Mouse (Mus musculus) cerebellum, postnatal 36 days (tissue): ENCODE measurements around the gene Dync2li1.

Experiments used
- DNase-seq, 2 experiments: peaks; one replicate each; pipeline ENCODE4 v3.0.0; 2021 to 2022; ENCODE audit warnings: mixed read lengths in 2 of 2

The Dync2li1 gene

DNA sequence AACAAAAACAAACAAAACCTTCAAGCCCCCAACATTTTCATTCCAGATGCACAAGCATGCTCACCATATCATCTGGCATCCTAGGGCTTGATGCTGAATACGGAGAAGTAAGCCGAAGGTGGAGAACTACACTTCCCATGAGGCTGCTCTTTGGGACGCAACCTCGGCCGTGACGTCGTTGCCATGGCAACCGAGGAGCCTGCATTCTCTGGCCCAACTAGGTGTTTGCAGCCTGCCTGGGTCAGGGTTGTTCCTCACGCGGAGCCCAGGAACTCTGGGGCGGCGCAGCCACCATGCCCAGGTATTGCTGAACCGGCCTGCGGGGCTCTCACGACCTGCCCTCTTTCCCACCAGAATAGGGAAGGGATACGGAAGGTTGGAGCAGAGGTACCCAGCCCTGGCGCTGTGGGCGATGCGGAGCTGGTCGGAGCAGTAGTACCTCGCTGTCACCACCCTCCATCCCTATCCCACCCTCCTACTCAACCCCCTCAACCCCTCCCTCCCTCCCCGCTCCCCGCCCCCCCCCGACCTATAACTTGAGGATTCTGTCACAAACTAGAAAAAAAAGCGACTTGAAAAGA, at the start of gene Dync2li1:
Gene Dync2li1, plus strand, starts transcription at position 221 of the 581 bp plus-strand sequence.
- DNase-seq = peak; percentile 89 to 91

DNA sequence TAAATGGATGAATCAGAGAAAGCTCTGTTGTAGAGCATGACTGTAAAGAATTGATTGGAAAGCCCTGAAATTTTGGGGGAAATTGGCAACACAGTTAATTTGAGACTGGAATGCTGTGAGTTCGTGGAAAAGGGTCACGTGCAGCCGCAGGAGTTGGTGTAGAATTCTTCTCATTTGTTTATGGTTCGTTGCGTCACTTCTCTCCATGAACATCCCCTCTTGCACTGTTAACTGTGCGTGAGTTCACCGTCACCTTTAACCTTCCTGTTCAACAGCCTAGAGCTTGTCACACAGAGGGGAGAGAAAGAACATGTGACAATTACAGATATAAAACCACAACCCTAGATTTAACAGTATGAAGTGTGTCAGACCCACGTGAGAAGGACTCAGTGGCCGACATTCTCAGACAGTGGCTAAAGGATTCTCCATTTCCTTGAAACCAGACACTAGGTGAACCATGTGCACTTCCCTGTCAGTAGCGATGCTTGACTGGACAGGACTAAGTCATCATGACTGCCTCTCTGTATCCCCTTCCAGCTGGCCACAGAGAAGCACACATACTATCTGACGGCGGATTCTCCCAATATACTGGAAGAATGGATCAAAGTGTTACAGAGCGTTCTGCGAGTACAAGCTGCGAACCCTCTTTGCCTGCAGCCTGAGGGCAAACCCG, 49.5 kb upstream of the Dync2li1 start:
- no peak for DNase-seq

DNA sequence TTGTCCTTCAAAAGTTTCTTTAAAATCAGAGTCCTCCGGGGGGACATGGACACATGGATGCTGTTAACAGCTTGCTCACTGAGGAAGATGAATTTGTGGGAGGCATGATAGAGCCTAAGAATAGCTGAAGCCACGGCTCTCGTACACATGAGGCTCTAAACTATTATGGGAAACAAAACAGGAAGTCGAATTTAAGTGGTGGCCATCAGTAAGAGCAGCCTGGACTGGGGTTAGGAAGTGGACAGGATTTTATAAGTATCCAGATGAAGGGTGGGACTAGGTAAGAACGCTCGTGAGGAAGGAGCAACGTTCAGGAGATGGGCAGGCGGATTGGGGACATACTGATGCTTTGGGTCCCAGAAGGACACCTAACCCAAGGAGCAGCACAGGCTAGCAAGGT, 47.0 kb upstream of the Dync2li1 start:
- DNase-seq = no peak

DNA sequence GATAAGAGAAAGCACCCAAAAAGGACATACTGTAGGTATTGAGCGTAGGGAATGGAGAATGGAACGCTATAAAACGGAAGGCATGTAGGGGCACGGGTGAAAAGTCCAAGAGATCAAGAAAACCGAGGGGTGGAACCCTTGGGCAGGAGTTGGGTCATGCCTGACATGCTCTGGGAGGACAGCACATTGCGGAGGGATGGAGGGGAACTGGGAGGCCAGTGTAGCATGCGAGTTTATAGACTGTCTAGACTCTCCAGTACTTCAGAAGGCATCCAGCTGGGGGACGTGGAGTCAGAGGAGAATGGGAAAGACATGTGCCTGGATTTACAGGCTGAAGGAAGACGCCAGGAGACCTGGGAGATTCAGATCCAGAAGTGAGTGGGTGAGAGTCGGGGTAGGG, 46.5 kb upstream of the Dync2li1 start:
- DNase-seq = no peak

DNA sequence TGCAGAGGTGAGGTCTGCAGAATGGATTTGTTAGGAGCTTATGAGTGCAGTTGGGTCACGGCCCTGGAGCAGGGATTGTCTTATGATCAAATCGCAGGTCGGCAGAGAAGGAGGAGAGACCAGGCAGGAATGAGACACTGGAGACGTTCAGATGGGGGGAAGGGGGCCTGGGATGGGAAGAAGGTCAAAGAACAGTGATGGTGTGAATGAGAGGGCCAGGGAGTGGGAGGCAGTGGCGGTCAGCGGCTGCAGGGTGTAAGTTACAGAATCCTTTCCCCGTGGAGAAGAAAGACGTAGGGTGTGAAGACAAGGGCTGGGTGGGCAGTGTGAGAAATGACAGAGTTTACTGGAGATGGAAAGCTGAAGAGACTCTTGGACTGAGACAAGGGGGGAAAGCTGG, 45.5 kb upstream of the Dync2li1 start:
- no peak for DNase-seq

DNA sequence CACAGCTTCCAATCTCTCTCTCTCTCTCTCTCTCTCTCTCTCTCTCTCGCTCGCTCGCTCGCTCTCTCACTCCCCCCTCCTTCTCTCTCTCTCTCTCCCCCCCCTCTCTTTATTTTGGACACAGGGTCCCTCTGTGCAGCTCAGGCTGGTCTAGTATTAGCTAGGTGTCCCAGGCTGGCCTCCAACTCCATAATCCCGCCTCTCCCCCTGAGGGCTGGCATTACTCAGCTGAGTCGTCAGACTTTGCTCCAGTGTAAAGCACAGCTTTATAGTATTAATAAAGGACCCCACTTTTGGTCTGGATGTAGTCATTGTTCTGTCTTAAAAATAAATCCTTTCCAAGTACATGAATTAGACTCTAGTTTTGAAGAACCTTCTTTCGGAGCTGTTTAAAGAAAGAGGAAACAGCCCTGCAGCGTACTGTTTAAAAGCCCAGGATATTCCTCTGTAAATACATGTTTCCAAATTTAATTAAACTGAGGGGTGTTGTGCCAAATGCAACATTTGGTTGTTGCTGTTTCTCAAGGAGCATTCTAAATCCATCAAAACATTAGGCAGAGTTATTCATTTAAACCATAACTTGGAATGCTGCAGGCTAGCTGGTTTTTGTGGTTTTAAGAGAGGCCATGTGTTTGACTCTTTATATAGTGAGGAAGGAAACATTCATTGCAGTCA, 44.4 kb upstream of the Dync2li1 start:
- no peak for DNase-seq

DNA sequence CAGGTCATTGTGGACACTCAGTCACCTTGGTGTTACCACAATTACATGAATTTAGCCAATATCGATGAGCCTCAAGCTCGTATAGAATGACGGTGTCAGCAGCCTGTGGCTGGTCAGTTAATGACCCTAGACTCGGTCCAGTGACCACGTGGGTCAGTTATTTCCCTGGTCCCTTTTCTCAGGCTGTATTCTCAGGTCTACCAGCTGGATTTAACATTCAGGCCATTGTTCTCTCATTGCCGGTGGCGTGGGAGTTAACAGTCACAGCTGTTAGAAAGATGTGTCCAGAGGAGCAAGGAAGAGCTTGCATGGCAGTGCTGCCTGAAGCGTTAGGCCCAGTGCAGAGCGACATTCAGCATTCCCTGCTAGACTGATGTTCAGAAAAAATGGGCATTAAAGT, 42.2 kb upstream of the Dync2li1 start:
- no peak for DNase-seq

DNA sequence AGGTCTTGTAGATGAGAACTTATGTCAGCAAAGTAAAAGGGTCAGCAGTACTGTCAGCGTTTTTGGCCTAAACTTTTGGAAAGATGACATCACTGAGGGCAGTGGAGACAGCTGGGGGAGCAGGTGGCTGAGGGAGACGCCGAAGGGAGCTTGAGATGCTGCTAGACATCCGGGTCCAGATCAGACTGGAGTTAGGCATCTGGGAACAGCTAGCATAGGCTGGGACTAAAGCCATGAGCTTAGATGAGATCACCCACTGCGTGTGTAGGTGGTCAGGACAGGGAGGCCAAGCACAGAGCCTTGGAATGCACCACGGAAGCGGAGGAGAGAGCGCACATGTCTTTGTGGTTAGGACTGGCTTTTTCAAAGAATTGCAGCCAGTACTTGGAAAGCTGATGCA, 41.2 kb upstream of the Dync2li1 start:
- DNase-seq = no peak

DNA sequence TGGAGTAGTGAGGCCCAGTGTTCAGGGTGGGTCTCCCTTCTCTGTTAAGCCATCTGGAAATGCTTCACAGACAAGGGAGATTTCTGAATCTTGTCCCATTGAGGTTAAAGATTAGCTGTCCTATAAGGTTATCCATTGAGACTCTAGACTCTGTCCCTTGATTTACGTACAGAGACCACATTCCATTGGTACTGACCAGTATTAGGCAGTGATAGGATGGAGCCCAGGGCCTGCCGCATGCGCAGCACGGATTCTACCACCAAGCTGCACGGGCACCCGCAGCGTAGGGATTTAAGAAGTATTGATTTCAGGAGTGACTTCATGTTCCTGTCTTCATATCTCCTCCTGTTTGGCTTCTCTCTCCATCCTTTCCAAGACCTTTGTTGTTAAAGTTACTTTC, 36.2 kb upstream of the Dync2li1 start:
- DNase-seq = no peak

DNA sequence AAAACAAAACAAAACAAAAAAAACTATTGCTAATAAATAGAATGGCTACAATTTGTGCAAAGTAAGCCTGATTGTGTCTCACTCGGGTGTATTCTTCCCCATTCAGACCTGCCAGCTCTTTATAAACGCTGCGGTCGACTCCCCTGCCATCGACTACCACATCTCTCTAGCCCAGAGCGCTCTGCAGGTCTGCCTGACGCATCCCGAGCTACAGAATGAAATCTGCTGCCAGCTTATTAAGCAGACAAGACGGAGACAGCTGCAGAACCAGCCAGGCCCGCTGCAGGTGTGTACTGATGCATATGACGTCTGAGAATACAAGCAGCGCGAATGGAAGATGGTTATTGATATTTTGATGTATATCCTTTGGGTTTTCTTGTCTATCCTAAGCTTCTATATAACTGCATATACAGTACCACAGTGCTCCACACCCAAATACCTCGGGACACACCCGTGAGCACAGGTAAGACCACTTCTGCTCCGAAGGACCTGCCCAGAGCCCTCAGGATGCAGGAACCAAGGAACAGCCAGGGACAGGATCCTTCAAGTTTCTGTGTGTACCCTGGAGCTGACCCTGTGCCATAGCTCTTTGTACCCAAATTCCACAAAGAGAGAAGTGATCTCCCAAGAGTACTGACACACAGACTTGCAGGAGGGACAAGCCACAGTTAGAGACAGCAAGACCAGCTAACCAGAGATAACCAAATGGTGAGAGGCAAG, 34.7 kb upstream of the Dync2li1 start:
- DNase-seq = no peak

DNA sequence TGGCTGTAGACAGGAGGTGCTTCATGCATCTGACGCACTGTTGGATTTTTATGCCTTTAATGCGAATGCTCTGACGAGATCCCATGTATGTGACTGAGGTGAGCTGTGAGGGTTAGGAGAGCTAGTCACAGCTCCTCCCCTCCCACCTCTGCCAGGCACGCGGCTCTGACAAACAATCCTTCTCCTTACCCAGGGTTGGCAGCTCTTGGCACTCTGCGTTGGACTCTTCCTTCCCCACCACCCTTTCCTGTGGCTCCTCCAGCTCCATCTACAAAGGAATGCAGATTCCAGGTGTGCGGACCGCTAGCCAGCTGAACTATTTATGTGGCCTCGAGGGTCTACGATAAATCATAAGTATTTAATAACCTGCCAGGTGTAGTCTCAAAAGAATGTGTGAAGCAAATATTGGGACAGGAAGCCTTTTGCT, 30.3 kb upstream of the Dync2li1 start:
- no peak for DNase-seq

DNA sequence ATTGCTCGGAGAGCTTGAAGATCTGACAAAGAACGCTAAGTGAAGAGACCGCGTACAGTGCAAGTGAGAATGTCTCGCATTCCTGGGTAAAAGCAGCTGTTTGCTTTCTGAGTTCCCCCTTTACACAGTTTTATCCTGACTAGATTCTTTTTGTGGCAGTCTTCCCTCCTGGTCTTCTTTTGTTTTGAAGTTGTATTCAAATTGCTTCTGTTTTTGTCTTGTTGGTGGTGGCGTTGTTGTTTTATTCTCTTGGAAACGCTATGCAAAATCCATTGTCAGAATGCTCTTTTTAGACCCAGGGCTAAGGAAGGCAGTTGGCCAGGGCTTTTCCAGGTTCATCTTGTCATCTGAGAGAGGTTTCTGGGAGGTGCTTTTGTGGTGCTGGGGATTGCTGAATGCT, 29.8 kb upstream of the Dync2li1 start:
- no peak for DNase-seq

DNA sequence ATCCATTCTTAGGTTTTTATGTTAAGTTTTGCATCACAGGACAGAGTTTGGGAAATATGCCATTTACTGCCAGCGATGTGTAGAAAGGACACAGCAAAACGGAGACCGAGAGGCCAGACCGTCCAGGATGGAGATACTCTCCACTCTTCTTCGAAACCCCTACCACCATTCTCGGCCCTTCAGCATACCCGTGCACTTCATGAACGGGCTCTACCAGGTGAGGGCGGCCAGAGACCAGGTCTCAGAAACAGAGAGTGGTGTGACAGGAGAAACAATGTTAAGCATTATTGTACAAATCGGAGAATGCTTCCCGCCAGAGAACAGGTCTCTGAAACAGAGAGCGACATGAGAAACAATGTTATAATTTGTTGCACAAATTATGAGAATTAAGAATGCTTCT, 28.4 kb upstream of the Dync2li1 start:
- DNase-seq = no peak

DNA sequence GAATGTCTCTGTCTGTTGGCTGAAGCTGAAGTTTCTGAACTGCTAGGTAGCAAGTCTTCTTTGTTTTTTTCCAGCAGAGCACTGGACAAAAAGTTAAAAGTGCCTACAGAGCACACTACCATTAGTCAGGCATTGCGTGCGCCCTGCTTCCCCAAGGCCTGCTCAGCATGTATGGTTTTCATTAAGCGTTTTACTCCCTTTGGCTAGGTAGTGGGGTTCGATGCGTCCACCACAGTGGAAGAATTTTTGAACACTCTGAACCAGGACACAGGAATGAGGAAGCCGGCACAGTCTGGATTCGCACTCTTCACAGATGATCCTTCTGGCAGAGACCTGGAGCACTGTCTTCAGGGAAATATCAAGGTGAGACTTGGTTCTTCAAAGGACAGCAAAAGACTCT, 27.4 kb upstream of the Dync2li1 start:
- DNase-seq = no peak

DNA sequence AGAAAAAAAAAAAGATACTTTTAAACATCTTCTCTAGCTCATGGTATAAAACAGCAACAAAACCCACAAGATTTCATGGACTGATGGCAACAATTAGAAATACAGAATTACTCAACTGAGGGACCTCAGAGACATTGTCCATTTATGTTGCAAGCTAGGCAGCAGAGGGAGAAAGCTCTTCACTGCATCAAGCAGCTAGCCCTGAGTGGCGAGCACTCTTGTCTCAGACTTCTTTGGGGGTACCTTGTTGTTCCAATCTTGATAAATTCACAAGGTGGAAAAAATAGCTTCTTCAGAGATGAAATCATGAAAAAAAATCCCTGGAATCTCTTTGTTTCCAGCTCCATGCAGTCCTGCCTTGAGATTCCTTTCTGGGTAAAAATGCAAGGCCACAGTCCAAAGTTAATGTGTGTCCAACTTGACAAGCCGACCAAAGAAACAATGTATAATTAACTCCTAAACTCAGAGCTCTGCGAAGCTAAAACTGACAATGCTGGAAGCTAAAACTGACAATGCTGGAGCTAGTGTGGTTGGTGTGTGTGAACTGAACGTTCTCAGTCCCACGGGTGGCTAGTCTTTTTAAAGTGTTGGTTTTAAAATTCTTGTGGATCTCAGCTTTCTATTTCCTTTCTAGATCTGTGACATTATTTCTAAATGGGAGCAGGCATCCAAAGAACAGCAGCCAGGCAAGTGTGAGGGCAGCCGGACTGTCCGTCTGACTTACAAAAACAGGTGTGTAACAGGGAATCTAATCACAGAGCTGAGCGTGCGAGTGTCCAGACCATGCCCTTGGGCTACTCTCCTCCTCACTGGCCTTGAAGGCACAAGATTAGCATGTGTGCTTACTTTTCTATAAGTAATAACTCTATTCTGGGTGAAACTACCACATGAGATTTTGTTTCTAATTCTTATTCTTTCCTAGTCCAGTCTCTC, 26.0 kb upstream of the Dync2li1 start:
- no peak for DNase-seq

DNA sequence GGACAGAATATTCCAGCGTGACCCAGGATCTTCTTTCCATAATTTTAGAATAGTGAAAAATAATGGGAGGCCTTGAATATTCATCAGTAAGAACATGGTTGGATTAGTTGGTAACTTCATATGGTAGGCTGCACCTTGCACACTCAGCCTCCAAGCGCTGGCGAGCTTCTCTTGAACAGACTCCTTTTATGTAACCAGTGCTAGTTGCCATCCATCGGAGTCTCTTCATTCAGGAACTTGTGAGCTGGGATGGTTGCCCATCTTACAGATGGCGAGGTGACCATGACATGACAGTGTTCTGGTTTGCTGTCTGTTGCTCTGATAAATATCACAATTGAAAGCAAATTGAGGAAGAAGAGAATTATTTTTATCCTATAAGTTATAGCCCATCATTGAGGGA, 24.5 kb upstream of the Dync2li1 start:
- DNase-seq = peak; percentile 35 to 46

DNA sequence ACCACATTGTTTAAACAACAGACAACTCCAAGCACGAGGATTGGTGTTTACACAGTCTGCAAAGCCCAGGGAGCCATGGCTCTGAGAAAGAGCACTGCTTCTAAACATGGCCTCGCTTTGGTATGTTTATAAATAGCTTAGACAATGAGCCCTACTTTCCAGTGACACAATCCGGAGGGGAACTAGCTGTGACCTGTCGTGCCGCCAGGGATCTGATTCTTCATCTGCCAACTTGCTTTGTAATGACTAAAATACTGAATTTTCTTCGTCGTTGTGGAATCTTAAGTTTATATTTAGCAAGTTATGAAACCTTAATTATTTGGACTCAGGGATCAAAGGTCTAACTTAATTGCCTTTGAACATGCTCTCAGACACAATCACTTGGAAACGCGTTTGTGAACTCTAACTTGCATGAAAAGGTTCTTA, 23.1 kb upstream of the Dync2li1 start:
- DNase-seq = no peak

DNA sequence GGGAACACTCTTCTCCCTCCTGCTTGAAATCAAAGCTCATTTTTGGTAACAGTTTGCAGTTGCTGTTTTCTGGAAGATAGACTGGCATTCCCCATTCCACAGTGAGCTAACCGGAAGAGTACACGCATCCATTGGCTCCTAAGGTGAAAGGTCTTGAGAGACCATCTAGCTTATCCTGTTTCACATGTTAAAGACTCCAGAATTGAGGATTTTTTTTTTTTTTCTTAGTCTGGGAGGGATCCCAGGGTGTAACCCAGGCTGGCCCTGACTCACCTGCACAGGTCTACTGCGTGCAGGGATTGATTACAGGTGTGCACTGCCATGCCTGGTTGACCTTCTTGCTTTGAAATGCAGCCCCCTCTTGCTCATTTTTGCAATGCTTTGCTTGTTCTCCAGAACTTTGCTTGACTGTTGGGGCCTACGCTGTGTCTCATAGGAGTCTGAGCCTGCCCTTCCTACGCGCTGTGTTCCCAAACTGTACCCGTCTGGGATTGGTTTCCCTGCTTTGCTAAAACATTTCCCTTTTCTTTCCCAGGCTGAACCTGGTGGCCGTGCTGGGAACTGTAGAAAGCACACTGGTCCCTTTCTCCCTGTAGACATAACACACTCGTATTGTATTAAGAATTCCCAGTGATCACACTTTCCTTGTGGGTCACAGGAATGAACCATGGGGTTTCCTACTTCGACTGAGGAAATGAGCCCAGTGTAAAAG, 22.4 kb upstream of the Dync2li1 start:
- DNase-seq = no peak

DNA sequence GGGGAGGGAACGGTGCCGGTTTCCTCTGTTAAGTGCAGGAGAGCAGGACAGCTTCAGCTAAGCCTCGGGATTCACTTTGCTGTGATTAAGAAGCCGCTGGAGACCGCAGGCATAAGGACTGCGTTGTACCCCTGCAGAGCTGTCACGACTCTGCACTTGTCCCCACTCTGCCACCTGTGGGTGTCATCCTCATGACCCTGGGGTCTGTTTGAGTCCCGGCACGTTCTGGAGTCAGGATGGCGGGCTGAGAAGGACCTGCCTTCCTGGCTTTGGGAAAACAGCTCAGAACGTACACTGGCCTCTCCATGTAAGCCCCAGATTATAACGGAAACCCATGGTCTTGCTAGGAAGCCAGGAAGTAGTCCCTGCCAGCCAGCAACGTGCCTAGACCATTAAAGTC, 19.3 kb upstream of the Dync2li1 start:
- DNase-seq = no peak

DNA sequence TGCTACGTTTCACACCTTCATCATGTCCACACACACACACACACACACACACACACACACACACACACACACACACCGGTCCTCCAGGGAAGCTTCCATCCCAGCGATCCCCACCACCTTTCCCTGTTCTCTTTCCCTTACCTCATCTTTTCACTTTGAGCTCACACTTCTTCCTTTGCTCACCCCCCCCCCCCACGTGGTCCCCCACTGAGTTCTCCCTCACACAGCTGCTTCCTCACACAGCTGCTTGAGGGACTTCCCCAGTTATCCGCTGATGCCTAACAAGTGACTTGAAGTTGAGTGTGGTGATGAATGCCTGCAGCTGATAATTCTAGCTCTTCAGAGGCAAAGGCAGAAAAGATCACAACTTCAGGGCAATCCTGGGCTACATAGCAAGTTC, 18.7 kb upstream of the Dync2li1 start:
- DNase-seq = no peak

DNA sequence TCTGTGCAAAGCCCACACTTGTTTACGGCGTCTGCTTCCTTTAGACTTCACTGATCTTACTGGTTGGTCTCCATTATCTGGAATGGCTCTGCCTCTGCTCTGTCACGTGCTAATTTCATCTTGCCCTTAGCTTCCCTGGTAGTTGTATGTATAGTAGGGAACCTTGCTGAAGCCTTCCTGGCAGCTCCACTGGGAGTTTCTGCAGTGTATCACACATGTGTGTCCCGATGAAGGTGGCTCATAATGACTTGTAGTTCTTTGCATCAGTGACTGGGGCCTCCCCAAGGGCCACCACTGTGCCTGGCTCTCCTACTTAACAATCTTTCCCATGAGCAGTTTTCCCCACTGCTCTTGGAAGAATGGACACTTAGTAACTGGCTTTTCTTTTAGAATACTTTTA, 17.7 kb upstream of the Dync2li1 start:
- no peak for DNase-seq

DNA sequence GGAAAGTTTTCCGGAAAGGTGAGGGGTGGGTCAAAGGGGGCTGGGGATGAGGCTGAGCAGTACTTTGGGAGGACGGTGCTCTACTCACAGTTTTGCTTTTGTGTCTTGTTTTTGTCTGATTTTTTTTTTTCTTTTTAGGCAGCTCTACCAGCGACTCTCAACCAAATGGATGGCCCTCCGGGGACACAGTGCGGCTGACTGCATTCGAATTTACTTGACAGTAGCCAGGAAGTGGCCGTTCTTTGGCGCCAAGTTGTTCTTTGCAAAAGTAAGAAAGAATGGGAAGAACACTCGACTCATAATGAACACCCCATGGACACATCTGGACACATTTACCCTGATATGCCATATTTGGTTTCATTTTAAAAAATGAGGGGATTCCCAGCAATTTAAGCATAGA, 14.8 kb upstream of the Dync2li1 start:
- no peak for DNase-seq
